Mouse (Mus musculus) hindbrain, postnatal 0 days (tissue): ENCODE data around the gene Aldh9a1. TPM values are rescaled to one million over a fixed set of nuclear protein-coding genes. Genes with fewer than 3 reads are reported as not detected.

ENCODE experiments used
- ATAC-seq: fragments of 200-750 bp; cut with Nextera tagmentation; 2 replicates; pipeline ENCODE4 v1.8.0; 2017; ENCODE audit warnings: mild to moderate bottlenecking, moderate TSS enrichment, moderate library complexity
- DNase-seq: peaks from one replicate; pipeline ENCODE4 v3.0.0-alpha.2; 2015; ENCODE audit warnings: low spot score
- H3K27ac ChIP-seq: fragments of 300-500 bp; sonication (generic); 2 replicates; pipeline ENCODE4 v1.5.1; 2014; ENCODE audit warnings: mild to moderate bottlenecking
- H3K27me3 ChIP-seq: fragments of 300-500 bp; sonication (generic); 2 replicates; pipeline ENCODE4 v1.6.1; 2014; ENCODE audit warnings: low read length, mixed read lengths; ENCODE audit not compliant: insufficient read depth
- H3K36me3 ChIP-seq: fragments of 300-500 bp; sonication (generic); 2 replicates; pipeline ENCODE4 v1.6.1; 2014; ENCODE audit warnings: low read length, mixed read lengths; ENCODE audit not compliant: insufficient read depth
- H3K4me1 ChIP-seq: fragments of 300-500 bp; sonication (generic); 2 replicates; pipeline ENCODE4 v1.6.1; 2014; ENCODE audit warnings: antibody characterized with exemption, low read length, mixed read lengths; ENCODE audit not compliant: insufficient read depth
- H3K4me2 ChIP-seq: fragments of 300-500 bp; sonication (generic); 2 replicates; pipeline ENCODE4 v1.6.1; 2014; ENCODE audit warnings: low read depth, mild to moderate bottlenecking, low read length, moderate library complexity, mixed read lengths
- H3K4me3 ChIP-seq: fragments of 300-500 bp; sonication (generic); 2 replicates; pipeline ENCODE4 v1.5.1; 2014; ENCODE audit warnings: low read length
- H3K9ac ChIP-seq: fragments of 300-500 bp; sonication (generic); replicated peaks from 2 replicates; pipeline ENCODE4 v1.6.1; 2014; ENCODE audit warnings: mild to moderate bottlenecking, low read length, moderate library complexity, mixed read lengths
- H3K9me3 ChIP-seq: fragments of 300-500 bp; sonication (generic); 2 replicates; pipeline ENCODE4 v1.6.1; 2016; ENCODE audit warnings: low read length, mixed read lengths
- CTCF ChIP-seq: IDR thresholded peaks from 2 replicates; pipeline ENCODE4 v1.5.1; 2016; ENCODE audit warnings: antibody characterized with exemption, control low read depth, low read depth
- WGBS: fragments of 180-500 bp; shearing (Covaris S2); extraction: QIAGEN DNeasy Blood & Tissue Kit; methylation state at CpG from one replicate; pipeline ENCODE4 v1.1.7; 2014; 5-methylcytosine and 5-hydroxymethylcytosine counted together
- polyA plus RNA-seq: library from polyadenylated mRNA; unstranded; fragments of >200 nt; fragmentation: Nextera tagmentation; extraction: Ambion mirVana; gene quantifications from 2 replicates; pipeline ENCODE4 v1.2.1, GENCODE M21; 2015
- total RNA-seq: library from RNA; depleted of rRNA; stranded (reverse); fragments of >200 nt; gene quantifications from 2 replicates; pipeline ENCODE4 v1.2.3, GENCODE M21; 2014; rRNA removed

Gene Aldh9a1
- total RNA-seq (11.6 and 13.1 TPM in 2 replicates), polyA plus RNA-seq (42.9 and 44.2 TPM in 2 replicates)

DNA sequence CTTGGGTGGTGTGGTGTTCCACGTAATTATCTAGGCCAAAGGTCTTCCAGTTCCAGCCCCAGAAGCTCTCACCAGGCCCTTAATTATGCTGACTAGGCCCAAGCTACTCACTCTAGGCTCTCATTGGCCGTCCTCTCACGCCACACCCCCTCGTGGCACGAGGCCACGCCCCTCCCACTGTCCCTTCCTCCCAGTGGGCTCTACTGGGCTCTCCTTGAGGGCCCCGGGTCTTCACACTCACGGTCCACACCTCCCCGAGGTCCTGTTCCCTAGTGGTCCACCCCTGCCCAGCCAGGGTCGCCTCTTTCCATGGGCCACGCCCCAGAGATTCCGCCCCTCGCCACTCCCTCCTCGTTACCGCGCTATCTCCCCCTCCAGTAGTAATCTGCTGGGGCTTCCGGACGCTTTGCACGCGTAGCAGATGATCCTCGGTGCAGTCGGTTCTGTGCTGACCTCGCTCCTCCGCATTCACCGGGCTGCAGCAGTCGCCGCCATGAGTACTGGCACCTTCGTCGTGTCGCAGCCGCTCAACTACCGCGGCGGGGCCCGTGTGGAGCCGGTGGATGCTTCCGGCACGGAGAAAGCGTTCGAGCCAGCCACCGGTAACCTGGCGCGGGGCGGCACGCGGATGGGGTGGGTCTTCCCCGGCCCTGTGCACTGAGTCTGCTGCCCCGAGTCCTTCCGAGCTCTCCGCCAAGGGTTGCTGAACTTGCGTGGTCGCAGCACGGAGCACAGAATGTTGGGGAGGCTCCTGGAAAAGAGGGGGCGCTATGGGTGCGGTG lies at the start of gene Aldh9a1:
Gene Aldh9a1, plus strand, starts transcription at position 177 of the 782 bp plus-strand sequence.
- DNase-seq (peak; percentile 87), ATAC-seq (peak; percentile 99)
- Histone ChIP-seq H3K27ac (peak within 1 kb of the TSS; percentile 89), H3K4me2 (peak within 1 kb of the TSS; percentile 83), H3K4me1 (no peaks in the 10 kb centered on the region), H3K4me3 (peak within 1 kb of the TSS; percentile 80), H3K9ac (peak within 1 kb of the TSS; percentile 83), H3K9me3 (no peaks in the 10 kb centered on the region), H3K36me3 (peaks cover under 1% of the 10 kb centered on the region; the same call in 1 of the 2 replicates), H3K27me3 (no peaks in the 10 kb centered on the region)
- WGBS = under 1% methylated on average over 55 of the region's 55 CpGs
- TF ChIP-seq CTCF = peak; percentile 19; the same call in 1 of the 2 replicates

DNA sequence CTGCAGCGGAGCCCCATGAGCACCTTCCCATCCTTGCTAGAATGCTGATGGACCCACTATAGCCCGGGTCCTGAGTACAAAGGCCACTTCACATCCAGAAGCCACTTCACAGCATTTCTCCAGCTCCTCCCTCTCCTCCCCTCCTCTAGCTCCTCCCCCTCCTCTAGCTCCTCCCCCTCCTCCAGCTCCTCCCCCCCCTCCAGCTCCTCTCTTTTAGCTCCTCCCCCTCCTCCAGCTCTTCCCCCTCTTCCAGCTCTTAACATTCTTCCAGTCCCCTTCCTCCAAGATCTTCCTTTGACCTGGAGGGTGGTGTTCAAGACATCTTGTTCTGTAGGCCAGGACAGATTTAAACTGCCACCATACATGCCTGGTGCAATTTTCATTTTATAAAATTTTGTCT lies 49.7 kb upstream of the Aldh9a1 start:
- no peak overlapping the region for H3K4me2 ChIP-seq
- no peak overlapping the region for H3K27ac ChIP-seq
- ATAC-seq (no peak), DNase-seq (no peak)
- TF ChIP-seq CTCF = no peak
- no peak overlapping the region for H3K4me3 ChIP-seq
- no peak overlapping the region for H3K9ac ChIP-seq
- no peaks in the 10 kb centered on the region for H3K36me3 ChIP-seq
- no peaks in the 10 kb centered on the region for H3K27me3 ChIP-seq
- no peaks in the 10 kb centered on the region for H3K9me3 ChIP-seq
- H3K4me1 ChIP-seq = no peaks in the 10 kb centered on the region
- WGBS = 74% methylated on average over 2 of the region's 2 CpGs

DNA sequence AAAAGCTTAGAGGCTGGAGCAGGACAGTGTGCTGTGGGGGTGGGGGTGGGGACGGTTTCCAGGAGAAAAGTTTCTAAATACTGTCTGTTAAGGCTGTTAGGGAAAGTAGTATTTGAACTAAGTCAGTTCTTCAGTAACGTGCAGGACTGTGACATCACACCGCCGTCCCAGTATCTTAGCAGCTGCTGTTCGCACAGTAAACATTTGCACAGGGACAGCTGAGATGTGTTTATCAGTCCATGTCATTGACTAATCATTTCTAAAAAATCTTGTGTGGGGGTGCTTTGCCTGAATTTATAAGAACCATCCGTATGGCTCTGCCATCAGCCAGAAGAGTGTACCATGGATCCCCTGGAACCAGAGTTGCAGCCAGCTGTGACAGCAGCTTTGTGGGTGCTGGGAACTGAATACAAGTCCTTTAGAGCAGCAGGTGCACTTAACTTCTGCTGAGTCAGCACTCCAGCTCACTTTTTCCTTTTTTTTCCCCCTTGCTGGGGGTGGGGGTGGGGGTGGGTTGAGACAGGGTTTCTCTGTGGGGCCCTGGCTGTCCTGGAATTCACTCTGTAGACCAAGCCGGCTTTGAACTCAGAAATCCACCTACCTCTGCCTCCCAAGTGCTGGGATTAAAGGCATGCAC lies 44.2 kb upstream of the Aldh9a1 start:
- peaks cover 4% of the 10 kb centered on the region; the same call in 1 of the 2 replicates for H3K4me1 ChIP-seq
- TF ChIP-seq CTCF = no peak
- no peak overlapping the region for H3K27ac ChIP-seq
- 63% methylated on average over 7 of the region's 7 CpGs for WGBS
- no peak overlapping the region for H3K9ac ChIP-seq
- no peak for DNase-seq
- no peaks in the 10 kb centered on the region for H3K36me3 ChIP-seq
- no peaks in the 10 kb centered on the region for H3K27me3 ChIP-seq
- no peak for ATAC-seq
- H3K4me3 ChIP-seq = no peak overlapping the region
- H3K9me3 ChIP-seq = no peaks in the 10 kb centered on the region
- H3K4me2 ChIP-seq = no peak overlapping the region

DNA sequence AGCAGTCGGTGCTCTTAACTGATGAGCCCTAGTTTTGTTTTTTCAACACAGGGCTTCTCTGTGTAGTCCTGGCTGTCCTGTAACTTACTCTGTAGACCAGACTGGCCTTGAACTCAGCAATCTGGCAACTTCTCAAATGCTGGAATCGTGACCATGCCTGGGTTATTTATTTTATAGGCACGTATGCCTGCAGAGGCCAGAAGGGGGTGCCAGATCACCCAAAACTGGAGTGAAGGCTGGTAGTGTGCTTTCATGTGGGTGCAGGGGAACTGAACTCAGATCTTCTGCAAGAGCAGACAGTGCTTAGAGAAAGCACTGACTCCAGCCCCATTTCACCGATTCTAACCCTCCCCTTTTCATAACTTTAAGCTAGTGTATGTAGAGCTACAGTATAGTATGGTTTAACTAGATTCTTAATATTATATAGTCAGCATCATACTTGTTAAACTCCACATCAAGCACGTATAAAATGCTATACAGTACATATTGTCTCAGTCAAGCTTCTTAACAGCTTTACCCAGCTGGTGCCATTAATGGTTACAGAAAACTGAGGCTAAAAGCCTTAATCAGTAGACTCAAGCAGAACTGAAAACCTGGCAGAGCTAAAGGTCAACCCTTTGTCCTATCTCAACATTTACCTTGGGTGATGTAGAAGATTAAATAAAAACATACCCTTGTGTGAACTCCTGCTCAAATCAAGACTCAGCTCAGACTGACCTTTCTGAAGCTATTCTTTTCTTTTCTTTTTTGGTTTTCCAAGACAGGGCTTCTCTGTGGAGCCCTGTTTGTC lies 43.1 kb upstream of the Aldh9a1 start:
- ATAC-seq (no peak), DNase-seq (peak; percentile 39)
- H3K36me3 ChIP-seq = no peaks in the 10 kb centered on the region
- peak; percentile 54 for TF ChIP-seq CTCF
- no peak overlapping the region for H3K4me3 ChIP-seq
- H3K27ac ChIP-seq = no peak overlapping the region
- WGBS = 68% methylated on average over 5 of the region's 5 CpGs
- H3K27me3 ChIP-seq = no peaks in the 10 kb centered on the region
- peaks cover 4% of the 10 kb centered on the region; the same call in 1 of the 2 replicates for H3K4me1 ChIP-seq
- no peak overlapping the region for H3K9ac ChIP-seq
- no peak overlapping the region for H3K4me2 ChIP-seq
- no peaks in the 10 kb centered on the region for H3K9me3 ChIP-seq

DNA sequence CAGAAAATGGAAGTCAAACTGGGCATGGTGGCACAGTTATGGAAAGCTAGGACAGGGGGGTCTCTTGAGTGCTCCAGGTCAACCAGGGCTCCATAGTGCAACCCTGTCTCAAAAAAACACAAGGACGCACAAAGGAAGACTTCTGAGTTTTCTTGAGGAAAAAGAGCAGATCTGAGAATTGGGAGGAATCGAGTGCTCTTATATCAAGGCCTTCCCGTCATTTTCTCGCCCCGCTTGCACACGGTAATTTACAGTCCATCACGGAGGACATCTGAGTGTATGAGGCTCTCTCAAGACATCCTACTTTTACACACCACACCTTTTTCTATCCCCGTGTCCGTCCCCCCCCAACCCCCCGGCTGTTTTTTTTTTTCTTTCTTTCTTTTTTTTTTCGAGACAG lies 42.1 kb upstream of the Aldh9a1 start:
- H3K9me3 ChIP-seq = no peaks in the 10 kb centered on the region
- TF ChIP-seq CTCF = no peak
- DNase-seq (no peak), ATAC-seq (no peak)
- 71% methylated on average over 11 of the region's 11 CpGs for WGBS
- H3K4me3 ChIP-seq = peak overlapping the region; percentile 80
- peak overlapping the region; percentile 94; the same call in 1 of the 2 replicates for H3K9ac ChIP-seq
- H3K4me2 ChIP-seq = peak overlapping the region; percentile 92
- H3K27me3 ChIP-seq = no peaks in the 10 kb centered on the region
- no peak overlapping the region for H3K27ac ChIP-seq
- H3K36me3 ChIP-seq = no peaks in the 10 kb centered on the region
- H3K4me1 ChIP-seq = peaks cover 4% of the 10 kb centered on the region; the same call in 1 of the 2 replicates

DNA sequence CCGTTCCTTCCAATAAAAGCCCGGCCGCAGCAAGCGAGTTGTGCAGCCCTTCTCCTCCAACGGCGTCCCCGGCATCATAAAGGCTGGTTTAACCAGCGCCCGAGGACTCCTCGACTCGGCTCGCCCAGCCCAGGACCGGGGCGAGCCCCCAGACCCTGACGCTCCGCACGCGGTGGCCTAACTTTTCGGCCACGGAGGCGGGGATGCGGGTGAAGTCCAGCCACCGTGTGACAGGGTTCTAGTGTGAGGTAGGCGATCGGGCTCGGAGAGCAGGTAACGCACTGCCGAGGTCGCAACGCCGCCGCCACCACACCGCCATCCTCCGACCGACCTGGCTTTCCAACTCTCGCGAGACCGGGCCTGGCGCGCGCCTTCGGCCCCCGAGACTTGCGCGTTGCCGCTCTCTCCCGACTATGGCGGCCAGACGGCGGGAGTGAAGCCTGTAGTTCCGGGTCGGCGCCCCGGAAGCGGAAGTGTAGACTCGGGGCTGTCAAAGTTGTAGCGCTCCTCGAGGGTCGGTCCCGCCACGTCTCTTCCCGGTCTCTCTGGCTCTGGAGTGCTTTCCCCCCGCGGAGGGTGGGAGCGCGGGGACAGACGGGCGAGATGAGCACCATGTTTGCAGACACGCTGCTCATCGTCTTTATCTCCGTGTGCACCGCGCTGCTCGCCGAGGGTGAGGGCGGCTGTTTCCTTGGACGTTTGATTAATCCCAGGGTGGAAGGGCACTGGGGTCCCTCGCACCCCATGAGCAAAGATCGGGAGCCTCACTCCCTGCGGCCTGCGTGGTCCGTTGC lies 41.3 kb upstream of the Aldh9a1 start, which contains the start of gene Tmco1:
Gene Tmco1, plus strand, starts transcription at position 118 of the 794 bp plus-strand sequence.
- Histone ChIP-seq H3K4me2 (peak within 1 kb of the TSS; percentile 92), H3K9me3 (no peaks in the 10 kb centered on the region), H3K4me1 (peaks cover 4% of the 10 kb centered on the region; the same call in 1 of the 2 replicates), H3K9ac (peak within 1 kb of the TSS; percentile 94), H3K4me3 (peak within 1 kb of the TSS; percentile 80), H3K27me3 (no peaks in the 10 kb centered on the region), H3K27ac (peak within 1 kb of the TSS; percentile 96), H3K36me3 (no peaks in the 10 kb centered on the region)
- peak; percentile 99 for ATAC-seq
- WGBS = under 1% methylated on average over 78 of the region's 82 CpGs
- DNase-seq = peak; percentile 99
- peak; percentile 48 for TF ChIP-seq CTCF
